Mouse (Mus musculus) lung, adult 10 weeks (tissue): Measurements from ENCODE around the gene Slc26a5. TPM values are rescaled to one million over a fixed set of nuclear protein-coding genes. Genes with fewer than 3 reads are reported as not detected.

Experiments
- polyA plus RNA-seq: library from polyadenylated mRNA; stranded (reverse); fragments of 350-450 nt; fragmentation: Illumina TruSeq; extraction: RNeasy Lipid Tissue Mini Kit (QIAGEN cat#74804); gene quantifications from one replicate; pipeline ENCODE4 v1.2.3, GENCODE M21; 2014; ENCODE audit warnings: low read depth, low replicate concordance; ENCODE audit not compliant: insufficient read depth

The Slc26a5 gene
- polyA plus RNA-seq: not detected

GRCm38 (mm10) chr5:21865346-21866107 lies at the start of gene Slc26a5:
TSS of gene Slc26a5 (minus strand) at chr5:21865604.

DNA sequence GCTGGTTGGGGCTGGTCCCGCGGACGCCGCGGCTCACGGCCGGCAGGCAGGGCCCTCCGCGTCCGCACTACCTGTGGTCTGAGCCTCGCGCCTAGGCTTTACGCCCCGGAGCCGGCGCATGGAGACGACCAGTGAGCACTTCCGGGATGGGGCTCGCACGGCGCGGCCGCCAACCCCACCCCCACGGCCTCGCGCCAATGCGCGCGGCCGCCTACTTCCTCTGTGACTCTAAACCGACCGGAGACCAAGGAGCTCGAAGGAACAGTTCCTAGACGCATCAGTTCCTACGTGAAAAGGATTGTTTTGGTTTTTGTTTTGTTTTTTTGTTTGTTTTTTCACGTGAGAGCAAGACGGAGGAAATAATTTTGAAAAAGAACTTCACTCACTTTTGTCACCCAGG lies 80.4 kb downstream of the Slc26a5 start, which contains the start of the genes Dnajc2 and Psmc2:
Dnajc2 (minus strand) TSS at position 199 of the 400 bp plus-strand sequence.
Psmc2 (plus strand) TSS at position 231 of the 400 bp plus-strand sequence.

Other genes with a start within 250 kb of the Slc26a5 start
- 1.1 TPM for gene Fbxl13, start 220.0 kb downstream of the Slc26a5 start, polyA plus RNA-seq
- gene Armc10, start 219.8 kb downstream of the Slc26a5 start, polyA plus RNA-seq: 20.5 TPM
- gene Napepld, start 164.2 kb downstream of the Slc26a5 start, polyA plus RNA-seq: 2.8 TPM
- gene Pmpcb, start 128.5 kb downstream of the Slc26a5 start, polyA plus RNA-seq: 39.7 TPM
- 18.3 TPM for gene Dnajc2, start 80.4 kb downstream of the Slc26a5 start, polyA plus RNA-seq
- 65.4 TPM for gene Psmc2, start 80.3 kb downstream of the Slc26a5 start, polyA plus RNA-seq